In genomic region chr1:5311656-5312055, GRCm38 (mm10) we compare ENCODE assay signal across 26 mouse cellular contexts.
"Had no signal": no experiment of that assay in that cellular context is flagged by ENCODE, and none has a peak within 500 bp of the region (broad histone marks: within the 10 kb centered on the region; RNA-seq: fewer than 3 reads in every experiment).

No protein-coding gene starts in this region.

- H3K9ac ChIP-seq: heart, embryonic 12.5 days; hindbrain, embryonic 12.5 days; hindbrain, embryonic 14.5 days; intestine, embryonic 15.5 days; kidney, embryonic 15.5 days; limb, embryonic 13.5 days; limb, embryonic 15.5 days; liver, embryonic 14.5 days had no signal

- ATAC-seq: hindbrain, embryonic 16.5 days; inflammation-experienced regulatory T-cells, adult 6 months; intestine, embryonic 15.5 days; intestine, postnatal 0 days had no signal

- H3K27ac ChIP-seq: gastrocnemius, adult 2 months; heart, embryonic 10.5 days; hindbrain, embryonic 10.5 days; hindbrain, embryonic 12.5 days; hindbrain, embryonic 14.5 days; intestine, embryonic 15.5 days; kidney, embryonic 15.5 days; kidney, postnatal 0 days; limb, embryonic 13.5 days; limb, embryonic 15.5 days; liver, embryonic 14.5 days had no signal

- H3K36me3 ChIP-seq: heart, embryonic 12.5 days; hindbrain, embryonic 10.5 days; hindbrain, embryonic 12.5 days; intestine, embryonic 15.5 days; kidney, embryonic 15.5 days; limb, embryonic 13.5 days; limb, embryonic 15.5 days had no signal

- H3K4me3 ChIP-seq: gastrocnemius, adult 2 months; heart, embryonic 10.5 days; heart, embryonic 12.5 days; hindbrain, embryonic 10.5 days; hindbrain, embryonic 12.5 days; intestine, embryonic 15.5 days; kidney, embryonic 15.5 days; limb, embryonic 13.5 days; limb, embryonic 15.5 days had no signal

- DNase-seq: gastrocnemius, adult 2 months; gastrocnemius, postnatal 10 days; gastrocnemius, postnatal 25 days; heart, adult 18-20 months; heart, postnatal 10 days; heart, postnatal 4 days; kidney, postnatal 25 days; kidney, postnatal 4 days; layer of hippocampus, adult 9-11 months; layer of hippocampus, postnatal 36 days; left cerebral cortex, postnatal 4 days had no signal

- H3K9me3 ChIP-seq: heart, embryonic 10.5 days; hindbrain, embryonic 12.5 days; intestine, embryonic 15.5 days; kidney, embryonic 15.5 days; limb, embryonic 15.5 days had no signal

- H3K27me3 ChIP-seq: heart, embryonic 12.5 days; hindbrain, embryonic 12.5 days; intestine, embryonic 15.5 days; kidney, embryonic 15.5 days; limb, embryonic 13.5 days; limb, embryonic 15.5 days had no signal

- H3K4me1 ChIP-seq: heart, embryonic 10.5 days; heart, embryonic 12.5 days; hindbrain, embryonic 10.5 days; hindbrain, embryonic 12.5 days; intestine, embryonic 15.5 days; kidney, embryonic 15.5 days; limb, embryonic 13.5 days; limb, embryonic 15.5 days had no signal

- H3K4me2 ChIP-seq: heart, embryonic 12.5 days; hindbrain, embryonic 12.5 days; hindbrain, embryonic 14.5 days; intestine, embryonic 15.5 days; kidney, embryonic 15.5 days; limb, embryonic 13.5 days; limb, embryonic 15.5 days; liver, embryonic 11.5 days had no signal
